Mouse (Mus musculus): ENCODE results near the gene St6galnac3. TPM values are rescaled to one million over a fixed set of nuclear protein-coding genes. Genes with fewer than 3 reads are reported as not detected.

The St6galnac3 gene
- polyA plus RNA-seq, 1 experiment from 2014 or later: 34.4 TPM

GRCm38 (mm10) chr3:153313167-153313566 is 411.8 kb downstream of the St6galnac3 start:
- H3K36me3 ChIP-seq (ENCODE audit: insufficient read depth, low read length): no peaks in the 10 kb centered on the region
- no peak overlapping the region for H3K9ac ChIP-seq (ENCODE audit: low read depth, low read length)
- WGBS: 87% methylated on average over 9 of the region's 9 CpGs
- ATAC-seq (replicated peaks; ENCODE audit: low FRiP score, low read depth): no peak
- no peak for DNase-seq (ENCODE audit: low spot score)
- no peaks in the 10 kb centered on the region for H3K9me3 ChIP-seq (replicated peaks; ENCODE audit: low read length)
- H3K27ac ChIP-seq: no peak overlapping the region
- no peaks in the 10 kb centered on the region for H3K27me3 ChIP-seq (ENCODE audit: insufficient read depth, low read length)
- no peak overlapping the region for H3K4me3 ChIP-seq (replicated peaks; ENCODE audit: low read depth, low read length)
- H3K4me2 ChIP-seq (ENCODE audit: low read length): no peak overlapping the region
- H3K4me1 ChIP-seq (replicated peaks; ENCODE audit: insufficient read depth, low read length): no peaks in the 10 kb centered on the region
- no peak for TF ChIP-seq CTCF (IDR thresholded peaks at IDR 0.05; ENCODE audit: low read depth)

- H3K9me3 ChIP-seq (replicated peaks; ENCODE audit: low read length): no peaks in the 10 kb centered on the region
- no peaks in the 10 kb centered on the region for H3K36me3 ChIP-seq (ENCODE audit: insufficient read depth, low read length)
- WGBS: 90% methylated on average over 3 of the region's 3 CpGs
- H3K4me2 ChIP-seq (ENCODE audit: low read length): no peak overlapping the region
- no peak for TF ChIP-seq CTCF (IDR thresholded peaks at IDR 0.05; ENCODE audit: low read depth)
- no peak overlapping the region for H3K27ac ChIP-seq
- no peak for ATAC-seq (replicated peaks; ENCODE audit: low FRiP score, low read depth)
- no peak overlapping the region for H3K4me3 ChIP-seq (replicated peaks; ENCODE audit: low read depth, low read length)
- no peaks in the 10 kb centered on the region for H3K4me1 ChIP-seq (replicated peaks; ENCODE audit: insufficient read depth, low read length)
- DNase-seq (ENCODE audit: low spot score): no peak
- no peaks in the 10 kb centered on the region for H3K27me3 ChIP-seq (ENCODE audit: insufficient read depth, low read length)
- no peak overlapping the region for H3K9ac ChIP-seq (ENCODE audit: low read depth, low read length)
These were observed 413.0 kb downstream of the St6galnac3 start for GRCm38 (mm10) chr3:153312006-153312405.

- no peak for ATAC-seq (replicated peaks; ENCODE audit: low FRiP score, low read depth)
- no peak overlapping the region for H3K4me2 ChIP-seq (ENCODE audit: low read length)
- H3K4me3 ChIP-seq (replicated peaks; ENCODE audit: low read depth, low read length): no peak overlapping the region
- no peak overlapping the region for H3K27ac ChIP-seq
- H3K27me3 ChIP-seq (ENCODE audit: insufficient read depth, low read length): no peaks in the 10 kb centered on the region
- DNase-seq (ENCODE audit: low spot score): no peak
- H3K9ac ChIP-seq (ENCODE audit: low read depth, low read length): no peak overlapping the region
- 84% methylated on average over 4 of the region's 4 CpGs for WGBS
- H3K4me1 ChIP-seq (replicated peaks; ENCODE audit: insufficient read depth, low read length): no peaks in the 10 kb centered on the region
- H3K9me3 ChIP-seq (replicated peaks; ENCODE audit: low read length): no peaks in the 10 kb centered on the region
- TF ChIP-seq CTCF (IDR thresholded peaks at IDR 0.05; ENCODE audit: low read depth): no peak
- H3K36me3 ChIP-seq (ENCODE audit: insufficient read depth, low read length): no peaks in the 10 kb centered on the region
These were observed 416.6 kb downstream of the St6galnac3 start for GRCm38 (mm10) chr3:153308379-153308778.

- H3K4me2 ChIP-seq (ENCODE audit: low read length): no peak overlapping the region
- H3K9me3 ChIP-seq (replicated peaks; ENCODE audit: low read length): no peaks in the 10 kb centered on the region
- no peak for ATAC-seq (replicated peaks; ENCODE audit: low FRiP score, low read depth)
- no peaks in the 10 kb centered on the region for H3K36me3 ChIP-seq (ENCODE audit: insufficient read depth, low read length)
- H3K9ac ChIP-seq (ENCODE audit: low read depth, low read length): no peak overlapping the region
- DNase-seq (ENCODE audit: low spot score): no peak
- no peak overlapping the region for H3K27ac ChIP-seq
- no peak overlapping the region for H3K4me3 ChIP-seq (replicated peaks; ENCODE audit: low read depth, low read length)
- 66% methylated on average over 3 of the region's 3 CpGs for WGBS
- TF ChIP-seq CTCF (IDR thresholded peaks at IDR 0.05; ENCODE audit: low read depth): no peak
- H3K4me1 ChIP-seq (replicated peaks; ENCODE audit: insufficient read depth, low read length): no peaks in the 10 kb centered on the region
- no peaks in the 10 kb centered on the region for H3K27me3 ChIP-seq (ENCODE audit: insufficient read depth, low read length)
These were observed 419.8 kb downstream of the St6galnac3 start for GRCm38 (mm10) chr3:153305153-153305552.

- no peak for ATAC-seq (replicated peaks; ENCODE audit: low FRiP score, low read depth)
These were observed 422.6 kb downstream of the St6galnac3 start for GRCm38 (mm10) chr3:153302376-153302775.

GRCm38 (mm10) chr3:153296375-153297068 is 428.5 kb downstream of the St6galnac3 start:
- H3K9ac ChIP-seq (ENCODE audit: low read depth, low read length): no peak overlapping the region
- H3K27me3 ChIP-seq (ENCODE audit: insufficient read depth, low read length): no peaks in the 10 kb centered on the region
- H3K4me3 ChIP-seq (replicated peaks; ENCODE audit: low read depth, low read length): no peak overlapping the region
- no peak for ATAC-seq (replicated peaks; ENCODE audit: low FRiP score, low read depth)
- H3K36me3 ChIP-seq (ENCODE audit: insufficient read depth, low read length): no peaks in the 10 kb centered on the region
- 57% methylated on average over 22 of the region's 22 CpGs for WGBS
- TF ChIP-seq CTCF (IDR thresholded peaks at IDR 0.05; ENCODE audit: low read depth): no peak
- H3K4me2 ChIP-seq (ENCODE audit: low read length): no peak overlapping the region
- no peak overlapping the region for H3K27ac ChIP-seq
- no peaks in the 10 kb centered on the region for H3K9me3 ChIP-seq (replicated peaks; ENCODE audit: low read length)
- H3K4me1 ChIP-seq (replicated peaks; ENCODE audit: insufficient read depth, low read length): no peaks in the 10 kb centered on the region
- peak; percentile 57 for DNase-seq (ENCODE audit: low spot score)

More at GRCm38 (mm10) chr3:153302376-153302775, 422.6 kb downstream of the St6galnac3 start:
- DNase-seq (ENCODE audit: low spot score): no peak
- Histone ChIP-seq H3K36me3 (ENCODE audit: insufficient read depth, low read length) (no peaks in the 10 kb centered on the region), H3K27me3 (ENCODE audit: insufficient read depth, low read length) (no peaks in the 10 kb centered on the region), H3K9me3 (replicated peaks; ENCODE audit: low read length) (no peaks in the 10 kb centered on the region), H3K27ac (no peak overlapping the region), H3K9ac (ENCODE audit: low read depth, low read length) (no peak overlapping the region), H3K4me3 (replicated peaks; ENCODE audit: low read depth, low read length) (no peak overlapping the region), H3K4me2 (ENCODE audit: low read length) (no peak overlapping the region), H3K4me1 (replicated peaks; ENCODE audit: insufficient read depth, low read length) (no peaks in the 10 kb centered on the region)
- WGBS: 92% methylated on average over 7 of the region's 7 CpGs
- no peak for TF ChIP-seq CTCF (IDR thresholded peaks at IDR 0.05; ENCODE audit: low read depth)

GRCm38 (mm10) chr3:153292853-153293252 is 432.1 kb downstream of the St6galnac3 start:
- Histone ChIP-seq H3K9ac (ENCODE audit: low read depth, low read length) (no peak overlapping the region), H3K27ac (no peak overlapping the region)

More at GRCm38 (mm10) chr3:153292853-153293252, 432.1 kb downstream of the St6galnac3 start:
- Histone ChIP-seq H3K4me3 (replicated peaks; ENCODE audit: low read depth, low read length) (no peak overlapping the region), H3K4me2 (ENCODE audit: low read length) (no peak overlapping the region), H3K27me3 (ENCODE audit: insufficient read depth, low read length) (no peaks in the 10 kb centered on the region), H3K36me3 (ENCODE audit: insufficient read depth, low read length) (no peaks in the 10 kb centered on the region), H3K4me1 (replicated peaks; ENCODE audit: insufficient read depth, low read length) (no peaks in the 10 kb centered on the region), H3K9me3 (replicated peaks; ENCODE audit: low read length) (no peaks in the 10 kb centered on the region)
- 87% methylated on average over 5 of the region's 5 CpGs for WGBS
- no peak for DNase-seq (ENCODE audit: low spot score)
- no peak for ATAC-seq (replicated peaks; ENCODE audit: low FRiP score, low read depth)
- TF ChIP-seq CTCF (IDR thresholded peaks at IDR 0.05; ENCODE audit: low read depth): no peak

Data from kidney, postnatal 0 days (tissue).